Comparison of ENCODE assay signal across 8 mouse cellular contexts in the genomic region with DNA sequence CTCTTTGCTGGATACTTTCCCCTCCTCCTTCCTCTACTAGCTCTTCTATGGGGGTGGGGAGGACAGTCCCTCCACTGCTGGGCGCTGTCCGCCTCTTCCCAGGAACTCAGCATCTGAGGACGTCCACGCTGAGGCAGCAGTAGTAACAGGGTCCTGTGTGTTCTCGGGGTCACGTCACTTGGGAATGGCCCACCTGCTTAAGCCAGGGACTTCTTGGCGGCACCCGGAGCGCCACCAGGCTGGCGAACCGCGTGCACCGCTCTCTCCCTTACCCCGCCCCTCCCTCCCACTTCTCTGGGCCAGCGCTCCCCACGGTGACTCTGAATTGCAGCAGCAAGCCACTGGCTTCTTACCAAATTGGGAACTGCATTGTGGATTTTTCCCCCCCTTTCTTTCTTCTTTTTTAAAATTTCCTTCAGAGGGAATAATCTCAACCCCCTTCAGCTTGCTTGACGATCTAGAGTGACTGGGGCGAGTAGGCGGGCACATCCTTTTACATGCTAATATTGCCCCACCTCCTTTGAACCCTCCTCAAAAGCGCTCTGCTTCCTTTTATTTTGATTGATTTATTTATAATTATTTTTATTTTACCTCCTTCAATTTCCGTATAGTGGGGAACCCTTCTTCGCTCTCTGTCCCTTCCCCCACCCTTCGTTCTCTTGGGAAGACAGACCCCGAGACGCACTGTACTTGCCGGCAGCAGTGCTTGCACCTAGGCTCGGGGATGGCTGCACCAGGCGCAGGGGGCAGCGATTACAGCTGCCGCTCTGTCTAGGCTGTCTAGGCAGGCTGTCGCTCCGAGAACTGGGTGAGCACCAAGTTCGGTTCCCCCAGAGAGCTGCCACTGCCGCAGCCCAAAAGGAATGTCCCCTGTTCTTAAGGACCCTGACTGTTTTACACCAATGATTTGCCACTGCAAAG.
A peak's percentile ranks its signal among the peaks of the same experiment; 100 is the strongest.
DNase-seq lines count a peak whose midpoint lies in the region; ATAC-seq and TF ChIP-seq lines count a peak whose summit lies in the region.

No protein-coding gene starts in this region.

- under 1% methylated on average over 33 of the region's 34 CpGs for WGBS in kidney, embryonic 15.5 days

- no peaks in the 10 kb centered on the region for H3K36me3 ChIP-seq in kidney, embryonic 15.5 days
- no peaks in the 10 kb centered on the region for H3K36me3 ChIP-seq in myocyte (ENCODE audit: control insufficient read depth, insufficient read depth)

- H3K79me2 ChIP-seq in myocyte (ENCODE audit: control insufficient read depth, insufficient read depth), result no peaks in the 10 kb centered on the region

- ATAC-seq in kidney, embryonic 15.5 days (replicated peaks; ENCODE audit: low FRiP score), result peak; percentile 88
- peak; percentile 43 to 75 for ATAC-seq in hematopoietic stem cell, adult 5-6 weeks (replicated peaks in 1 of 2; ENCODE audit: insufficient read depth in 1 of 2, low FRiP score in 2 of 2, low TSS enrichment in 1 of 2, low read depth in 1 of 2, poor library complexity in 2 of 2, severe bottlenecking in 2 of 2)

- peak overlapping the region; percentile 45 for H3K4me3 ChIP-seq in kidney, embryonic 15.5 days (replicated peaks)
- no peak overlapping the region for H3K4me3 ChIP-seq in myocyte

- peak overlapping the region; percentile 81 for H3K4me2 ChIP-seq in kidney, embryonic 15.5 days
- peak overlapping the region; percentile 18 for H3K4me2 ChIP-seq in myocyte (ENCODE audit: low read depth)

- no peak for TF ChIP-seq POLR2A in myocyte (IDR thresholded peaks at IDR 0.05; ENCODE audit: insufficient read length, low read depth)

- DNase-seq in kidney, adult 18-20 months, result no peak
- peak; percentile 45 to 57 for DNase-seq in cerebellum, postnatal 36 days
- peak; percentile 36 to 45 for DNase-seq in left cerebral cortex, adult 8-10 months (ENCODE audit: low spot score in 2 of 2)
- no peak for DNase-seq in thymus, postnatal 14 days
- DNase-seq in lung, postnatal 10 days, result no peak

- H3ac ChIP-seq in myocyte (ENCODE audit: control insufficient read depth, insufficient read length), result no peak overlapping the region

- no peaks in the 10 kb centered on the region for H3K9me3 ChIP-seq in kidney, embryonic 15.5 days (replicated peaks)

- H3K4me1 ChIP-seq in kidney, embryonic 15.5 days, result peaks cover 15% of the 10 kb centered on the region

- H3K27ac ChIP-seq in kidney, embryonic 15.5 days, result no peak overlapping the region

- peaks cover 16% of the 10 kb centered on the region for H3K27me3 ChIP-seq in kidney, embryonic 15.5 days
- peaks cover 4% of the 10 kb centered on the region for H3K27me3 ChIP-seq in myocyte (ENCODE audit: control insufficient read depth, insufficient read depth, insufficient read length)

- no peak overlapping the region for H3K9ac ChIP-seq in kidney, embryonic 15.5 days

TF ChIP-seq in myocyte, 11 proteins besides CTCF, POLR2A, EP300 and RAD21:
- TF ChIP-seq MYOD1 (IDR thresholded peaks at IDR 0.05; ENCODE audit: control insufficient read depth in 1 of 3, insufficient read length in 2 of 3, low read depth in 2 of 3), result no peak
- no peak for TF ChIP-seq CEBPB (IDR thresholded peaks at IDR 0.05; ENCODE audit: insufficient read depth, poor library complexity, severe bottlenecking)
- no peak for TF ChIP-seq POLR2AphosphoS2 (IDR thresholded peaks at IDR 0.05; ENCODE audit: insufficient read length, low read depth)
- TF ChIP-seq TCF12 (IDR thresholded peaks at IDR 0.05; ENCODE audit: insufficient read depth, poor library complexity, severe bottlenecking), result no peak
- no peak for TF ChIP-seq MAX (IDR thresholded peaks at IDR 0.05; ENCODE audit: low read depth)
- no peak for TF ChIP-seq E2F4 (IDR thresholded peaks at IDR 0.05; ENCODE audit: insufficient read depth)
- no peak for TF ChIP-seq SRF (IDR thresholded peaks at IDR 0.05; ENCODE audit: control insufficient read depth, insufficient read length, low read depth)
- TF ChIP-seq USF1 (IDR thresholded peaks at IDR 0.05; ENCODE audit: low read depth), result no peak
- no peak for TF ChIP-seq TCF3 (IDR thresholded peaks at IDR 0.05; ENCODE audit: insufficient read length, low read depth)
- TF ChIP-seq REST (IDR thresholded peaks at IDR 0.05; ENCODE audit: insufficient read depth, insufficient read length), result no peak
- no peak for TF ChIP-seq MYOG (IDR thresholded peaks at IDR 0.05; ENCODE audit: control insufficient read depth in 1 of 3, insufficient read depth in 1 of 3, insufficient read length in 2 of 3, low read depth in 2 of 3)

Comparison
In these comparisons a context has a peak if more than half of its experiments do, and no peak if none do; other contexts are left out.
1. DNase-seq: peak in cerebellum, postnatal 36 days (2 of 2) and left cerebral cortex, adult 8-10 months (2 of 2); none in kidney, adult 18-20 months (single experiment), thymus, postnatal 14 days (single experiment) and lung, postnatal 10 days (single experiment).